Mouse (Mus musculus): ENCODE measurements around the gene Gm28047. TPM values are rescaled to one million over a fixed set of nuclear protein-coding genes. Genes with fewer than 3 reads are reported as not detected.

Gm28047 gene
- polyA plus RNA-seq, 1 experiment from 2014 or later: not detected

DNA sequence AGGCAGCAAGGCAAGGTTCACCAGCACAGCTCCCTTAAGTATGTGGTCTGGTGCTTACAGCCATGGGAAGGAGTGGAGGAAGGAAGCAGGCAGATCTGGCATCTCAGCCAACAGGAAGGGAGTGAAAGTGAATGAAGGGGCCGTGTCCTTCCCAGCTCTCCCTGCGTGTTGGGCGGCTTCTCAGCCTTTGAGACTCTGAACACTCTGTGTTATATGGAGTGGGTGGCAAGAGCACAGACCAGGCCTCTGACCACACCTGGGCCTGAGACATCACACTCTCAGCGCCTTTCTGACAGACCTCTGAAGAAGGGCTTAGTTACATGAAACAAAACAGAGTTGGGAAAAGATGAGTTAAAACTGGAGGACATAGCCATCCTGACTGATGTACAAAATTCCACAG lies 94.3 kb downstream of the Gm28047 start:
- Histone ChIP-seq H3K27me3 (ENCODE audit: control insufficient read depth, insufficient read depth, low read length) (no peaks in the 10 kb centered on the region), H3K36me3 (ENCODE audit: control insufficient read depth, insufficient read depth, low read length) (peaks cover 90% of the 10 kb centered on the region), H3K4me2 (ENCODE audit: low read length) (no peak overlapping the region), H3K9ac (ENCODE audit: low read length) (no peak overlapping the region), H3K4me1 (ENCODE audit: control insufficient read depth in 2 of 2, insufficient read depth in 2 of 2, low read length in 2 of 2) (no peaks in the 10 kb centered on the region), H3K27ac (replicated peaks in 1 of 2; ENCODE audit: control insufficient read depth in 1 of 2, insufficient read depth in 1 of 2, low read depth in 2 of 2, low read length in 2 of 2) (no peak overlapping the region), H3K4me3 (ENCODE audit: control insufficient read depth in 1 of 2, insufficient read depth in 1 of 2, low read depth in 1 of 2, low read length in 2 of 2) (no peak overlapping the region), H3K9me3 (ENCODE audit: control insufficient read depth, low read length) (no peaks in the 10 kb centered on the region)
- no peak for ATAC-seq (ENCODE audit: insufficient number of reproducible peaks, insufficient read depth, low FRiP score, low read depth)
- 71% methylated on average over 4 of the region's 4 CpGs for WGBS

DNA sequence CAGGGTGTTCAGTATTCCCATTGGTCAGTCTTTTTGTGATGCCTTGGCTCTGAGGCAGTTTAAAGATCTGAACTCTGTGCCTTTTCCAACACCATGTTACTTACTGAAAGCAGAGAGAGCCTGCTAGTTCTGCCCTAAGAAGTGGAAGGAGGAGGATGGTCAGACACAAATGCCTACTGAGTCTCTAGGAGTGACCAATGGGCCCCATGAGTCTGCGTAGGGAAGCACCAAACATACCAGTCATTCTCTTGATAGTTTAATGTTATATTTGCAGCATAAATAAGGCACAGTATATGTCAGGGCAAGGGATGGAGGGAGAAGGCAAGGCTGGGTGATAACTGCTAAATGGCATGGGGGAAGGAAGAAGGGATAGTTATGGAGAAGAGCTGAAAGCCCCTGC lies 96.5 kb downstream of the Gm28047 start:
- Histone ChIP-seq H3K27me3 (ENCODE audit: control insufficient read depth, insufficient read depth, low read length) (no peaks in the 10 kb centered on the region), H3K36me3 (ENCODE audit: control insufficient read depth, insufficient read depth, low read length) (peaks cover 88% of the 10 kb centered on the region), H3K4me3 (ENCODE audit: control insufficient read depth in 1 of 2, insufficient read depth in 1 of 2, low read depth in 1 of 2, low read length in 2 of 2) (no peak overlapping the region), H3K4me2 (ENCODE audit: low read length) (no peak overlapping the region), H3K27ac (replicated peaks in 1 of 2; ENCODE audit: control insufficient read depth in 1 of 2, insufficient read depth in 1 of 2, low read depth in 2 of 2, low read length in 2 of 2) (no peak overlapping the region), H3K9me3 (ENCODE audit: control insufficient read depth, low read length) (no peaks in the 10 kb centered on the region), H3K9ac (ENCODE audit: low read length) (no peak overlapping the region), H3K4me1 (ENCODE audit: control insufficient read depth in 2 of 2, insufficient read depth in 2 of 2, low read length in 2 of 2) (no peaks in the 10 kb centered on the region)
- no peak for ATAC-seq (ENCODE audit: insufficient number of reproducible peaks, insufficient read depth, low FRiP score, low read depth)
- 92% methylated on average over 1 of the region's 1 CpGs for WGBS

DNA sequence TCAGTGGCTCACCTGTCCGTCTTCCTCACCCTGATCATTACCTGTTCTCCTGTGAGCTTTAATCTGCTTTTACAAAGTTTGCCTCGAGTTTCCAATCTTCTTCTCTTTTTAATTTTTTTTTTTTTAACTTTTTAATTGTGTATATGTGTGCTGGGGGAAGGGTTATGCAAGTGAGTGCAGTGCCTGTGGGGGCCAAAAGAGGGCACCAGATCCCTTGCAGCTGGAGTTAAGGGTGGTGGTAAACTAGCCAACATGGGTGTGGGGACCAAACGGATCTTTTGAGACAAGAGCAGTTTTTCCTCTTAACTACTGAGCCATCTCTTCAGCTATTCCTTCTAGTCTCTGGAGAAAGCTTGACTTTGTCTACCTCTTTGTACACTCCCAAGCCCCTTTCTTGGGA lies 96.9 kb downstream of the Gm28047 start:
- H3K9ac ChIP-seq (ENCODE audit: low read length): no peak overlapping the region
- H3K4me1 ChIP-seq (ENCODE audit: control insufficient read depth in 2 of 2, insufficient read depth in 2 of 2, low read length in 2 of 2): no peaks in the 10 kb centered on the region
- H3K4me3 ChIP-seq (ENCODE audit: control insufficient read depth in 1 of 2, insufficient read depth in 1 of 2, low read depth in 1 of 2, low read length in 2 of 2): no peak overlapping the region
- H3K9me3 ChIP-seq (ENCODE audit: control insufficient read depth, low read length): no peaks in the 10 kb centered on the region
- no peak overlapping the region for H3K4me2 ChIP-seq (ENCODE audit: low read length)
- H3K36me3 ChIP-seq (ENCODE audit: control insufficient read depth, insufficient read depth, low read length): peaks cover 85% of the 10 kb centered on the region
- H3K27ac ChIP-seq (replicated peaks in 1 of 2; ENCODE audit: control insufficient read depth in 1 of 2, insufficient read depth in 1 of 2, low read depth in 2 of 2, low read length in 2 of 2): no peak overlapping the region
- 75% methylated on average over 3 of the region's 3 CpGs for WGBS
- no peaks in the 10 kb centered on the region for H3K27me3 ChIP-seq (ENCODE audit: control insufficient read depth, insufficient read depth, low read length)
- no peak for ATAC-seq (ENCODE audit: insufficient number of reproducible peaks, insufficient read depth, low FRiP score, low read depth)

DNA sequence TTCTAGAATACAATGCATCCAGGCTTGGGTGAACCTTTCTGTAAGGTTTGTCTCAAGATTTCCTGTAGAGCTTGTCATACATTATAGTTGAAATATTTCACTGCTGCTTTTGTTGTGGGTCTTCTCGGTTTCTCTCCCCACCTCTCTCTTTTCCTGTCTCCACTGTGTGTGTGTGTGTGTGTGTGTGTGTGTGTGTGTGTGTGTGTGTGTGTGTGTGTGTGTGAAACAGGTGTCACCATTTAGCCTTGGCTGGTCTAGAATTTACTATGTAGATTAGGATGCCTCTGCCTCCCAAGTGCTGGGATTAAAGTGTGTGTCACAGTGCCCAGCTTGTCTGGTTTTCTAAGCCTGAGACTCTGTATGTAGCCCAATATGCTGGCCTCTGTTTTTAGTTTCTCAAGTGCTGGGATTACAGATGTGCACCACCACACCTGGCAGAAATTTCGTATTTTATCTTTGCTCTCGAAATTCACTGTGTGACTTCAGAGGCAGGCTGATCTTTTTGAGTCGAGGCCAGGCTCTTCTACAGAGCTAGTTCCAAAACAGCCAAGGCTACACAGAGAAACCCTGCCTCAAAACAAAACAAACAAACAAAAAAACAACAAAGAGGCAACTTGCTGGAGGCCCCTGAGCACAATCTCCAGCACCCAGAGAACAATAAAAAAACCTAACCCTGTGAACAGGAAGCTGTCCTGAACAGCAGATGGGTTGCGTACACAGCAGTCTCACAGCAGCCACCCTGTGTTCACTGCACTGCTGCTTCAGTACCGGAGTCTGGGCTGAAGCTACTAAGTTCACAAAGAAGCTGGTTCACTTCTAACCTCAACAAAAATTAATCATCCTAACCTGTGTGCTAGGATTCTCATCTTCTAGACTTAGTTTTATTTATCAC lies 98.5 kb downstream of the Gm28047 start:
- 82% methylated on average over 6 of the region's 6 CpGs for WGBS
- no peaks in the 10 kb centered on the region for H3K27me3 ChIP-seq (ENCODE audit: control insufficient read depth, insufficient read depth, low read length)
- no peak overlapping the region for H3K4me3 ChIP-seq (ENCODE audit: control insufficient read depth in 1 of 2, insufficient read depth in 1 of 2, low read depth in 1 of 2, low read length in 2 of 2)
- no peak overlapping the region for H3K9ac ChIP-seq (ENCODE audit: low read length)
- H3K36me3 ChIP-seq (ENCODE audit: control insufficient read depth, insufficient read depth, low read length): peaks cover 83% of the 10 kb centered on the region
- no peaks in the 10 kb centered on the region for H3K4me1 ChIP-seq (ENCODE audit: control insufficient read depth in 2 of 2, insufficient read depth in 2 of 2, low read length in 2 of 2)
- H3K27ac ChIP-seq (replicated peaks in 1 of 2; ENCODE audit: control insufficient read depth in 1 of 2, insufficient read depth in 1 of 2, low read depth in 2 of 2, low read length in 2 of 2): no peak overlapping the region
- no peak overlapping the region for H3K4me2 ChIP-seq (ENCODE audit: low read length)
- no peaks in the 10 kb centered on the region for H3K9me3 ChIP-seq (ENCODE audit: control insufficient read depth, low read length)
- no peak for ATAC-seq (ENCODE audit: insufficient number of reproducible peaks, insufficient read depth, low FRiP score, low read depth)

DNA sequence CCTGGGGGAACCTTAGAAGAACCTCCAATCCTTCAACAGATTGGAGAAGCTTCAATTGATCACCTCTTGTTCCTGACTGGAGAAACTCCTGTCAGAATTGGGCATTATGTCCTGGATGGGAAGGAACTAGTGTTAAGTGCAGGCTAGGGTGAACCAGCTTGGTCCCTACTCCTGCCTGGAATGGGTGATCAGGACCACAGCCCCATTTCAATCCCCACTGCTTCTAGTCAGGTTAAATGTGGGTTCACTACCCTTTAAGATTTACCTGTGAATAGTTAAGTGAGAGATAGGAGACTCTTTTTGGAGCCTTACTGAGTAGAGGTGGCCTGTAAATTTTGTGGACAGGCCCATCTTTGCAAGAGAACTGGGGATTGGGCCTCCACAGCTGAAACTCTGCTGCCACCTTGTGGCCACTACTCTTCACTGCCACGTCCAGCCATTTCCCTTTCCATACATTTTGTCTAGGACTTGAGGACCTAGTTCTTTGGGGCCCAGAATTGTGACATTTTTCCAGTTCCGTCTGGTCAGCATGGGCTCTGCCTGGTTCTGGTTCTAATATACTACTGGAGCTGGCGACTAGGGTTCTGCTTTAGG lies 99.9 kb downstream of the Gm28047 start, which contains the start of gene Npff:
Gene Npff (minus strand): TSS at position 51 of the 594 bp plus-strand sequence.
- Histone ChIP-seq H3K36me3 (ENCODE audit: control insufficient read depth, insufficient read depth, low read length) (peaks cover 79% of the 10 kb centered on the region), H3K4me1 (ENCODE audit: control insufficient read depth in 2 of 2, insufficient read depth in 2 of 2, low read length in 2 of 2) (peaks cover 4 to 9% of the 10 kb centered on the region in 2 experiments; a peak in 3 of 4 replicates), H3K4me2 (ENCODE audit: low read length) (no peak within 1 kb of the TSS), H3K9ac (ENCODE audit: low read length) (peak within 1 kb of the TSS; percentile 25; the same call in 1 of the 2 replicates), H3K27me3 (ENCODE audit: control insufficient read depth, insufficient read depth, low read length) (no peaks in the 10 kb centered on the region), H3K9me3 (ENCODE audit: control insufficient read depth, low read length) (no peaks in the 10 kb centered on the region), H3K27ac (replicated peaks in 1 of 2; ENCODE audit: control insufficient read depth in 1 of 2, insufficient read depth in 1 of 2, low read depth in 2 of 2, low read length in 2 of 2) (no peak within 1 kb of the TSS), H3K4me3 (ENCODE audit: control insufficient read depth in 1 of 2, insufficient read depth in 1 of 2, low read depth in 1 of 2, low read length in 2 of 2) (no peak within 1 kb of the TSS)
- WGBS: 12% methylated on average over 3 of the region's 3 CpGs
- no peak for ATAC-seq (ENCODE audit: insufficient number of reproducible peaks, insufficient read depth, low FRiP score, low read depth)

DNA sequence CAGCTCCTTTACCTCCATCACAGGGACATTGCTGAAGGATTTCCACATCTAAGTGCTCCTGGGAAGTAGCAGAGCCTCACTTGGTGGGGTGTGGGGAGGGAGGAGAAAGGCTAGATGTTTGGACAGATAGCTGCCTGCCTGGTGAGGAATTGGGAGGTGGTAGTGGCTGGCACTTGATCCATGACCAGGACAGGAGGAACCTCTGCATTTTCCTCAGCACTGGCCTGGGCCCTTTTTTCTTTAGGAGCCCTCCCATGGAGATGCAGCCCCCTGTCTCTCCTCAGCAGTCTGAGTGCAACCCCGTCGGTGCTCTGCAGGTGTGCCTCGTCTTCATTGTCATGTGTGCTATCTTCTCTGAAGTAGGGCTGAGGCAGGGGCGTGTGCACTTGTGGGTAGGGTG lies 103.4 kb downstream of the Gm28047 start:
- 84% methylated on average over 4 of the region's 4 CpGs for WGBS
- H3K4me2 ChIP-seq (ENCODE audit: low read length): no peak overlapping the region
- H3K9me3 ChIP-seq (ENCODE audit: control insufficient read depth, low read length): no peaks in the 10 kb centered on the region
- no peak overlapping the region for H3K4me3 ChIP-seq (ENCODE audit: control insufficient read depth in 1 of 2, insufficient read depth in 1 of 2, low read depth in 1 of 2, low read length in 2 of 2)
- no peak overlapping the region for H3K9ac ChIP-seq (ENCODE audit: low read length)
- peaks cover 6 to 21% of the 10 kb centered on the region in 2 experiments; a peak in 3 of 4 replicates for H3K4me1 ChIP-seq (ENCODE audit: control insufficient read depth in 2 of 2, insufficient read depth in 2 of 2, low read length in 2 of 2)
- H3K36me3 ChIP-seq (ENCODE audit: control insufficient read depth, insufficient read depth, low read length): peaks cover 52% of the 10 kb centered on the region
- no peak for ATAC-seq (ENCODE audit: insufficient number of reproducible peaks, insufficient read depth, low FRiP score, low read depth)
- no peak overlapping the region for H3K27ac ChIP-seq (replicated peaks in 1 of 2; ENCODE audit: control insufficient read depth in 1 of 2, insufficient read depth in 1 of 2, low read depth in 2 of 2, low read length in 2 of 2)
- no peaks in the 10 kb centered on the region for H3K27me3 ChIP-seq (ENCODE audit: control insufficient read depth, insufficient read depth, low read length)

DNA sequence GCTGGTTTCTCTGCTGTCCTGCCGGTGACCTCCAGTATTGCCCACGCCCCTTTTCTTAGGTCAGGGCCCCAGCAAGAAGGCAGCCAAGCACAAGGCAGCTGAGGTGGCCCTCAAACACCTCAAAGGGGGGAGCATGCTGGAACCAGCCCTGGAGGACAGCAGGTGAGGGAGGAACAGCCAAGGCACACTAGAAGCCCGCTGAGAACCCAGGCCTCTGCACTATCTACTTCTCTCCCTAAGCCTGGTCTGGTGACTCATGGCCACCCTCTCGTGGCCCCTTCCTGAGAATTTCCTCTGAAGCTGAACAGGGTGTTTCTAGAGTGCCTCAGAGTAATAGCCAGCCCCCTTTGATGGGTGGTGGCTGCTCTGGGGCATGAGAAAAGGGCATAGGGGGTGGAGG lies 104.5 kb downstream of the Gm28047 start:
- 45% methylated on average over 4 of the region's 4 CpGs for WGBS
- H3K9me3 ChIP-seq (ENCODE audit: control insufficient read depth, low read length): no peaks in the 10 kb centered on the region
- H3K9ac ChIP-seq (ENCODE audit: low read length): peak overlapping the region; percentile 83
- H3K4me1 ChIP-seq (ENCODE audit: control insufficient read depth in 2 of 2, insufficient read depth in 2 of 2, low read length in 2 of 2): peaks cover 12 to 30% of the 10 kb centered on the region in 2 experiments
- no peak overlapping the region for H3K4me2 ChIP-seq (ENCODE audit: low read length)
- H3K36me3 ChIP-seq (ENCODE audit: control insufficient read depth, insufficient read depth, low read length): peaks cover 44% of the 10 kb centered on the region
- peak overlapping the region; percentile 30 to 98; a peak in 3 of 4 replicates for H3K27ac ChIP-seq (replicated peaks in 1 of 2; ENCODE audit: control insufficient read depth in 1 of 2, insufficient read depth in 1 of 2, low read depth in 2 of 2, low read length in 2 of 2)
- no peak for ATAC-seq (ENCODE audit: insufficient number of reproducible peaks, insufficient read depth, low FRiP score, low read depth)
- no peaks in the 10 kb centered on the region for H3K27me3 ChIP-seq (ENCODE audit: control insufficient read depth, insufficient read depth, low read length)
- no peak overlapping the region for H3K4me3 ChIP-seq (ENCODE audit: control insufficient read depth in 1 of 2, insufficient read depth in 1 of 2, low read depth in 1 of 2, low read length in 2 of 2)

Measured in heart, embryonic 14.5 days (tissue).